Mouse (Mus musculus) Patski (cell line): Measurements from ENCODE around the gene Sla2. TPM values are rescaled to one million over a fixed set of nuclear protein-coding genes. Genes with fewer than 3 reads are reported as not detected.
A peak's percentile ranks its signal among the peaks of the same experiment; 100 is the strongest.
"Not testable (repeated sequence)": the region's sequence is repeated elsewhere in the genome, so short reads cannot be mapped to it uniquely, and the experiment has no call there.

Experiments used
- ATAC-seq: fragments of 100-300 bp; one replicate; pipeline ENCODE4 v1.8.0; 2021
- CTCF ChIA-PET: fragments of 350-600 bp; sonication (Branson Sonifier 250); formaldehyde crosslinking; loops from one replicate; lab custom pipeline; 2022; ENCODE audit warnings: inconsistent platforms; lab: Charles Lee
- POLR2A ChIA-PET: fragments of 350-600 bp; sonication (Branson Sonifier 250); formaldehyde crosslinking; loops from one replicate; lab custom pipeline; 2022; ENCODE audit warnings: antibody characterized with exemption, inconsistent platforms; lab: Charles Lee
- DNase-seq: peaks from one replicate; pipeline ENCODE4 v3.0.0-alpha.2; 2011; ENCODE audit warnings: low read depth, low spot score
- H3K27me3 ChIP-seq: fragments of 371-371 bp; one replicate; pipeline ENCODE4 v1.5.1; 2021
- CTCF ChIP-seq: fragments of 100-300 bp; IDR thresholded peaks from one replicate; pipeline ENCODE4 v1.5.1; 2021
- in situ Hi-C: fragments of 300-500 bp; cut with MboI; formaldehyde crosslinking; loops from 3 replicates; pipeline ENCODE4 v1.11.1; 2018; ENCODE audit warnings: low pct_unique_long_range_greater_than_20kb, mixed read lengths
- polyA plus RNA-seq: library from polyadenylated mRNA; unstranded; gene quantifications from one replicate; pipeline ENCODE4 v1.2.3, GENCODE M21; 2021

The Sla2 gene
- polyA plus RNA-seq, 1 experiment from 2014 or later: 0.09 TPM

DNA sequence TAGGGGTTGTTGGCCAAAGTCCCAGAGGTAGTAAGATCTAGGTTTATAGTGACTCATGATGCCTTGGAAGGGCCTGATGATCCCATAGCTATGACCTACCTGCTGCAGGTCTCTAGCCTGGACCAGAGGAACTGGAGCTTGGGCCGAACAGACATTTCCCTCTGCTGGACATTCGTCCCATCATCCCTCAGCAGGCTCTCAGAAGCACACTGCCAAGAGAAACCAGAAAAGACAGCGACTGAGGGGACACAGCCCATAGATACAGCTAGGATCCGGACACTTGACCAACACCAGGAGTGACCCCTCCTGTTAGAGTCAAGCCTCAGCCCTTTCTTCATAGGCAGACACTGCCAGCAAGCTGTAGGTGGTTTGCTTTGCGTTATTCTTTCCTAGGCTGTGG, 36.1 kb upstream of the Sla2 start:
- no peak for ATAC-seq
- H3K27me3 ChIP-seq: no peaks in the 10 kb centered on the region
- CTCF ChIA-PET: interaction anchor here (0.7 kb wide), 1 partner anchor 10 kb away, joined by 3 read pairs; no protein-coding TSS in a partner anchor
- in situ Hi-C loops: no loop called here
- POLR2A ChIA-PET: no interaction called here
- no peak for DNase-seq
- no peak for TF ChIP-seq CTCF

DNA sequence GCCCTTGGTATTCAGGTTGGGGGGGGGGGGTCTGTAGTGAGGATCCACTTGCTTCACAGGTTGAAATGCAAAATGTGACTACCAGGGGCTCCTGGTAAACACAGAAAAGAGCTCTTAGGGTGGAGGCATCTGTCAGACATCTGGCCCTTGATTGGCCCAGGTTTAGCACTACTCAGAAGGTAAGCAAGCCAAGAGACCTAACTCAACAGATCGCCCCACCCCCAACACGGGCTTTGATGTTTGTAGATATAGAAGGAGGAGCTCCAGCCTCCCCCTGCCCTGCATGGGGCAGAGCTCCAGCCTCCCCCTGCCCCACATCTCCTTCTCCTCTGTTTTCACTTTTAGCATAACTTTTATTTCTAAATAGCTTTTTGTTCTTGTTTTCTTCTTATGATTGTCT, 32.8 kb upstream of the Sla2 start:
- no peak for ATAC-seq
- CTCF ChIA-PET: no interaction called here
- no peaks in the 10 kb centered on the region for H3K27me3 ChIP-seq
- POLR2A ChIA-PET: no interaction called here
- TF ChIP-seq CTCF: no peak
- DNase-seq: no peak
- in situ Hi-C loops: no loop called here

DNA sequence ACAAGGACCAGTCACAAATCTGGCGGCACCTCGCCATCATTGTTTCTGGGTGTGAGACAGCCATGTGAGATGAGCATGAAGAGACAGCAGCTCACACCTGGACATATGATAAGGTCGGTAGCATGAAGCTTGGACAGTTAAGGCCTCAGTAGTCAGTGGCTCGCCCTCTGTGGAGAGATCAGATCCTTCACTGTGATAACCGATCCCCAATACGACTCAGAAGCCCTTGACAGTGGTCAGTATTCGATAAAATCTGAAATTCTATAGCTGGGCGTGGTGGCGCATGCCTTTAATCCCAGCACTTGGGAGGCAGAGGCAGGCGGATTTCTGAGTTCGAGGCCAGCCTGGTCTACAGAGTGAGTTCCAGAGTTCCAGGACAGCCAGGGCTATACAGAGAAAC, 32.2 kb upstream of the Sla2 start:
- POLR2A ChIA-PET, DNase-seq, H3K27me3 ChIP-seq, CTCF ChIA-PET, ATAC-seq, in situ Hi-C loops: not testable (repeated sequence)

DNA sequence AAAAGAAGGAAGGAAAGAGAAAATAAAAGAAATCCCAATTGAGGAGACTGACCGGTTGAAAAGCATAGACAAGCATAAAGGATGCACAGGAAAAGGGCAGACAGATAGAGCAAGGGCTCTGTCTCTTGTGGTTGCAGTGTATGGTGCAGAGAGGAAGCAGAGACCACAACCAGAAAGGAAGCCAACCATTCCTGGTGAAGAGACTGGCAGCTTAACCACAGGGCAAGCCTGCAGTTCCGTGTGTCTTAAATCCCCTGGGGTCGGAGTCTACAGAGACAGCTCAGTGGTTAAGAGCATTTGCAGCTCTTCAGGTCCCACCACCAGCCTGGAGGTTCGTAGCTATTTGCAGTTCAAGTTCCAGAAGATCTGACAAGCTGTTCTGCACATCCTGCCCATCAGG, 31.6 kb upstream of the Sla2 start:
- DNase-seq (no peak), ATAC-seq (no peak)
- POLR2A ChIA-PET: no interaction called here
- CTCF ChIA-PET: no interaction called here
- no peak for TF ChIP-seq CTCF
- in situ Hi-C loops: no loop called here
- no peaks in the 10 kb centered on the region for H3K27me3 ChIP-seq

DNA sequence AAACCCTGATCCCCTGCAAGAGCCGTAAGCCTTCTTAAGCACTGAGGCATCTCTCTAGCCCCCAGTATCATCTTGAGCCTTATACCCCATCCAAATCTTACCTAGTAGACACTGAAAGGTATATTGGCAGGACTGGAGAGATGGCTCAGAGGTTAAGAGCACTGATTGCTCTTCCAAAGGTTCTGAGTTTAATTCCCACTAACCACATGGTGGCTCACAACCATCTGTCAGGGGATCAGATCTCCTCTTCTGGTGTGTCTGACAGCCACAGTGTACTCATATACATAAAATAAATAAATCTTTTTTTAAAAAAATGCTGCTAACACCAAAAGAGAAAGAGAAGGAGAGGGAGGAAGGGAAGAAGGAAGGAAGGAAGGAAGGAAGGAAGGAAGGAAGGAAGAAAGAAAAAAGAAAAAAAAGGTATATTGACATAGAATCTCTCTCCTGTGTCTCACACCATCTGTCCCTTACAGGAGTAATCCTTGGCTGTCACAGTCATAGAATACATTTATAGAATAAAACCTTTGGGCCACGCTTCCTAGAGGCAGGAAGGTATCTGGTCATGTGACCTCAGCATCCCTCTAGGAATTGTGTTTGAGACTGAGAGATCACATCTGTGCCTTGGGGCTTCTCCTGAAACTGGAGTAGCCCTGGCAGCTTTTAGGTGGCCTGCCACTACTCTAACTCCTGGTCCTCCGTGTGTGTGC, 29.6 kb upstream of the Sla2 start:
- TF ChIP-seq CTCF: no peak
- POLR2A ChIA-PET: no interaction called here
- ATAC-seq: no peak
- CTCF ChIA-PET: no interaction called here
- no peaks in the 10 kb centered on the region for H3K27me3 ChIP-seq
- in situ Hi-C loops: no loop called here
- DNase-seq: no peak

DNA sequence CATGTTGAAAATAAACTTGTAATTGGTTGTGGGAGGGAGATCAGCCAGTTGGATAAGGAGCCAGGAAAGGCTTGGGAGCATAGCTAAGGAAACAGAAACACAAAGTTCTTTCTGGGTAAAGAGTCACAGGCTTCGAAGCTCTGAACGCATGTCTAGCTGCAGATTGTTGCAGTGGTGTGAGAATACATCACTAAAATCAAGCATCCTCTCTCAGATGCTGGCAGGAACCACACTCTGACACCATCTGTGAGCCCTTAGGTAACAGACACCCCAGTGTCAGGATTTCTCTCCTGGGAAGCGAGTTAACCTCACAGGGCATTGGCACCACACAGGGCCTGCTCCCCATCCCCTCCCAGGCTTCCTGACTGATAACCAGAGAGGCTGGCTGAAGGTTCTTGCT, 28.6 kb upstream of the Sla2 start:
- TF ChIP-seq CTCF: no peak
- H3K27me3 ChIP-seq: no peaks in the 10 kb centered on the region
- DNase-seq: no peak
- in situ Hi-C loops: no loop called here
- ChIA-PET POLR2A (no interaction called here), CTCF (interaction anchor here (1.2 kb wide), 1 partner anchor 13 kb away, joined by 4 read pairs; no protein-coding TSS in a partner anchor)
- ATAC-seq: no peak

DNA sequence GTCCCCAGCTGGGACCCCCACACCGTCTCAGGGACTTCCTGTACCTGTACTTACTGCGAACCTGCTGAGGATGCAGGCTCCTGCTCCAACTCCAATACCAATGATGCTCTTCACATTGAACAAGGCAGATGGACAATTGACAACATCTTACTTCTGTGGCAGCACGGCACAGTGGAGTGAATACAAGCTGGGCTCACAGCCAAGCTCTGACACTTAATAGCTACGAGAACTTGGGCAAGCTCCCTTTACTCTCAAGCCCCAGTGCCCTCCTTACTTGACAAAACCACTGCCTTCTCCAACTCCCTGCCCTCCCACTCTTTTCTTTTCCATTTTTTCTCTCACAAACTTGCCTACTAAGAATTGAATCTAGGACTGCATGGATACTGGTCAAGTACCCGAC, 26.2 kb upstream of the Sla2 start:
- CTCF ChIA-PET: interaction anchor here (1.4 kb wide), 1 partner anchor 10 kb away, joined by 3 read pairs; no protein-coding TSS in a partner anchor
- POLR2A ChIA-PET: no interaction called here
- in situ Hi-C loops: loop anchor here (5.0 kb wide), 1 partner anchor 34 kb away; no protein-coding TSS in a partner anchor

DNA sequence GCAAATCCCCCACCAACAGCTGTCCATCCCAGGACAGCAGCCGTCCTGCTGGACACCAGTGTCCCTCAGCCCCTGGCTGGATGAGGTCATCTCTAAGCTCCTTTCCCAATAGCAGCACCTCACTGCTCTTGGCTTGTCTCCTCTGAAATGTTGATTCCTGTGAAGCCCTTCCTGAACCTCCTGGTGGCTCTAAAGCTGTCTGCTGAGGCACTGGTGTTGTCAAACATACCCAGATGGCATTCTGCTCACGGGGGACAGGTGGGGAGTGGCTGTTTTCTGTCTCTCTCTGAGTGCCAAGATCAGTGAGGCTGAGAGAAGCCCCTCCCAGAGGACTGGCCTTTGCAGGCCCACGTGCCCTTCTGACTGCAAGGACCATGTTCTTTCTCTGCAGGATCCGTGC, 18.9 kb upstream of the Sla2 start:
- CTCF ChIA-PET: interaction anchor here (1.1 kb wide), 1 partner anchor 90 kb away, joined by 5 read pairs; no protein-coding TSS in a partner anchor
- ATAC-seq, H3K27me3 ChIP-seq, DNase-seq, in situ Hi-C loops, POLR2A ChIA-PET: not testable (repeated sequence)

More for the DNA sequence above, 26.2 kb upstream of the Sla2 start:
- TF ChIP-seq CTCF: no peak
- no peaks in the 10 kb centered on the region for H3K27me3 ChIP-seq
- no peak for DNase-seq
- ATAC-seq: no peak

DNA sequence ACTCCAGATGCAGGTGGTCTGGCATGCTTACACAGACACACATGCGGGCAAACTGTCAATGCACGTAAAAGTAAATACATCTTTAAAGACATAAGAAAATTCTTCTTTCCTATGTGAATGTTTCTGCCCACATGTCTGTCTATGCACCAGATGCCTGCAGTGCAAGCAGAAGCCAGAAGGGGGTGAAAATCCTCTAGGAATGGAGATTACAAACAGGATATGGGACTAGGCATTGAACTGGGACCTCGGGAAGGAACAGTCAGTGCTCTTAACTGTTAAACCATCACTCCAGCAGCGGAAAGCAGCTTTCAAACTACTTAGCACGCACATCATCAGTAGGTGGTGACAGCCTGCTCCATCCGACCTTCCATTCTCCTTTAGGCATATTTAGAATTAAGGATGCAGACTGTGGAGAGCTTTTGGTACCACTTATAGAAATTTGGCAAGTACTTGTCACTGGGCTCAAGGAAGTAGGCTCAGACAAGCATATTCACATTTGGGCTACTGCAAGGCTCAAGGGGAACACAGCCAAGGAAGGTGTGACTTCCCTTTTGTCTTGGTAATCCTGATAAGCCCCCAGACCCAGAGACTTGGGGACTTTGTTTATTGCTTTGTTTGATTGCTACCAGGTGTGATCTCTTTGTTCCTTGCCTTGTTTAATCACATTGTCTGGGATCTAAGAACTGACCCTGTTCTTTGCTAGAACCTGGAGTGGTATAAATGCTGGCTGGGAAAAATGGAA, 18.2 kb upstream of the Sla2 start:
- no peak for ATAC-seq
- in situ Hi-C loops: no loop called here
- CTCF ChIA-PET: interaction anchor here (0.9 to 1.8 kb wide), 3 partner anchors 11 to 91 kb away, joined by 3 to 5 read pairs (median 4); no protein-coding TSS in a partner anchor

DNA sequence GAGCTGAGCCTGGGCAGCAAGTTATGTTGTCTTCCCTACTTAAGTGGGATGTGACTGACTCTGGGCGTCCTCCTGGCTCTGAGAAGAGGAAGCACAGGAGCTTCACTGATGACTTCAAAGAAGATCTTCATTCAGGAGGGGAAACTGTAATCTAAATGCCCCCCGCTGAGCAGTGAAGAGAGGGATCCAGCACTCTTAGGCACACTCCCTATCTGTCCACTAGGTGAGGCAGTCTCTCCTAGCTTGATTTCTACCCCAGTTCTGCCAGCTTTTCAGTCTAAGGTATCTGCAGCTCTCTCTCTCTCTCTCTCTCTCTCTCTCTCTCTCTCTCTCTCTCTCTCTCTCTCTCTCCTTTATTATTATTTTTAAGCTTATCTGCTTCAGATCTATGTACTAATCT, 16.4 kb upstream of the Sla2 start:
- ATAC-seq (no peak), DNase-seq (no peak)
- in situ Hi-C loops: no loop called here
- ChIA-PET CTCF (interaction anchor here (0.7 to 1.8 kb wide), 10 partner anchors 9 to 224 kb away, joined by 3 to 4 read pairs (median 3); no protein-coding TSS in a partner anchor), POLR2A (interaction anchor here (0.5 kb wide), 1 partner anchor 254 kb away, joined by 3 read pairs; no protein-coding TSS in a partner anchor)
- peak; percentile 66 for TF ChIP-seq CTCF
- H3K27me3 ChIP-seq: no peaks in the 10 kb centered on the region

More for the DNA sequence above, 18.2 kb upstream of the Sla2 start:
- no peak for DNase-seq
- TF ChIP-seq CTCF: peak; percentile 88
- POLR2A ChIA-PET: no interaction called here
- H3K27me3 ChIP-seq: no peaks in the 10 kb centered on the region

DNA sequence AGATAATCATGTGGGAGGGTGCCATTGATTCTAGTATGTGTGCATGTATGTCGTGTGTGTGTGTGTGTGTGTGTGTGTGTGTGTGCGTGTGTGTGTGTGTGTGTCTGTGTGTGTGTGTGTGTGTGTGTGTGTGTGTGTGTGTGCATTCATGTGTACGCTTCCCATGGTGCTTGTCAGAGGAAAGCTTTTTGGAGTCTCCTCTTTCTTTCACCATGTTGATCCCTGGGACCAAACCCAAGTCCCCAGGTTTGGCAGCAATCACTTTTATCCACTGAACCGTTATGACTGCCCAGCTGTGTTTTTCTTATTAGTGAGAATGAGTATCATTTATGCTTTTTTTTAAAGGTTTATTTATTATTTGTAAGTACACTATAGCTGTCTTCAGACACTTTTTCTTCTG, 15.4 kb upstream of the Sla2 start:
- in situ Hi-C loops, DNase-seq, ATAC-seq, H3K27me3 ChIP-seq, POLR2A ChIA-PET: not testable (repeated sequence)
- CTCF ChIA-PET: interaction anchor here (1.1 to 1.3 kb wide), 3 partner anchors 13 to 198 kb away, joined by 3 to 4 read pairs (median 4); no protein-coding TSS in a partner anchor
